Mouse (Mus musculus) lung, embryonic 16.5 days (tissue): ENCODE measurements around the gene Tnpo1. TPM values are rescaled to one million over a fixed set of nuclear protein-coding genes. Genes with fewer than 3 reads are reported as not detected.

Experiments
- ATAC-seq: fragments of 200-750 bp; cut with Nextera tagmentation; 2 replicates; pipeline ENCODE4 v1.8.0; 2017; ENCODE audit warnings: low read depth, mild to moderate bottlenecking, moderate library complexity
- H3K27ac ChIP-seq: fragments of 300-500 bp; sonication (generic); 2 replicates; pipeline ENCODE4 v1.5.1; 2014; ENCODE audit warnings: mild to moderate bottlenecking, control low read depth, low read length
- H3K27me3 ChIP-seq: fragments of 300-500 bp; sonication (generic); 2 replicates; pipeline ENCODE4 v1.6.1; 2014; ENCODE audit warnings: low read depth, low read length, mixed read lengths; ENCODE audit not compliant: control insufficient read depth, insufficient read depth
- H3K36me3 ChIP-seq: fragments of 300-500 bp; sonication (generic); 2 replicates; pipeline ENCODE4 v1.6.1; 2014; ENCODE audit warnings: low read length; ENCODE audit not compliant: control insufficient read depth, insufficient read depth
- H3K4me1 ChIP-seq: fragments of 300-500 bp; sonication (generic); replicated peaks from 2 replicates; pipeline ENCODE4 v1.6.1; 2014; ENCODE audit warnings: low read length, mixed read lengths; ENCODE audit not compliant: control insufficient read depth, insufficient read depth
- H3K4me2 ChIP-seq: fragments of 300-500 bp; sonication (generic); 2 replicates; pipeline ENCODE4 v1.6.1; 2014; ENCODE audit warnings: low read depth, low read length, control low read depth
- H3K4me3 ChIP-seq: fragments of 300-500 bp; sonication (generic); 2 replicates; pipeline ENCODE4 v1.5.1; 2014; ENCODE audit warnings: mild to moderate bottlenecking, low read length, control low read depth
- H3K9ac ChIP-seq: fragments of 300-500 bp; sonication (generic); 2 replicates; pipeline ENCODE4 v1.6.1; 2014; ENCODE audit warnings: low read length, control low read depth
- H3K9me3 ChIP-seq: fragments of 300-500 bp; sonication (generic); 2 replicates; pipeline ENCODE4 v1.6.1; 2016; ENCODE audit warnings: low read length; ENCODE audit not compliant: control insufficient read depth
- WGBS: fragments of 180-500 bp; shearing (Covaris S2); extraction: QIAGEN DNeasy Blood & Tissue Kit; methylation state at CpG from one replicate; pipeline ENCODE4 v1.1.7; 2014; 5-methylcytosine and 5-hydroxymethylcytosine counted together
- polyA plus RNA-seq: library from polyadenylated mRNA; unstranded; fragments of >200 nt; fragmentation: Nextera tagmentation; extraction: Ambion mirVana; gene quantifications from 2 replicates; pipeline ENCODE4 v1.2.1, GENCODE M21; 2015

The Tnpo1 gene
- polyA plus RNA-seq, 1 experiment from 2014 or later: 51.0 TPM

GRCm38 (mm10) chr13:98902366-98903025 is 23.7 kb downstream of the Tnpo1 start:
- no peaks in the 10 kb centered on the region for H3K27me3 ChIP-seq
- no peak overlapping the region for H3K4me3 ChIP-seq
- ATAC-seq: no peak
- peaks cover 17% of the 10 kb centered on the region for H3K36me3 ChIP-seq
- peaks cover 5% of the 10 kb centered on the region; the same call in 1 of the 2 replicates for H3K9me3 ChIP-seq
- WGBS: 91% methylated on average over 8 of the region's 8 CpGs
- H3K9ac ChIP-seq: no peak overlapping the region
- no peak overlapping the region for H3K27ac ChIP-seq
- H3K4me1 ChIP-seq: peaks cover under 1% of the 10 kb centered on the region; the same call in 1 of the 2 replicates
- no peak overlapping the region for H3K4me2 ChIP-seq

DNA sequence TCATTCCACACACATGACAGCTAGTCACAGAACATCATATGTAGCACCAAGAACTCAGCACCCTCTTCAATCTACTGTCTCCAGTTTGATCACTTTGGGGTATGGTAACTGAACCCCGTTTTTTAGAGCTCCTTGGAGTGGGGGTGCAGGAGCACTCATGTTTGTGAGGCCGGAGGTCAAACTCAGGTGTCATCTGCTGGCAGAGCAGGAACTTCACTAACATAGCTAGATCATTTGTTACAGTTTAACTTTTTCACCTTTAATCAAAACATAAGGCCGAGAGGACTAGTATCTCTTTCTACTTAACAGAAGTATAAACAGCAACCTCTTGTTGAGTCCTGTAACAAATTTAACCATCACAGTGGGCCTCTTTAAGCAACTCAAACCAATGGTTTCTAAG is 26.6 kb downstream of the Tnpo1 start:
- Histone ChIP-seq H3K27me3 (no peaks in the 10 kb centered on the region), H3K9ac (no peak overlapping the region), H3K36me3 (peaks cover 11% of the 10 kb centered on the region), H3K4me2 (no peak overlapping the region), H3K4me1 (peaks cover 4% of the 10 kb centered on the region; the same call in 1 of the 2 replicates), H3K27ac (no peak overlapping the region), H3K9me3 (peaks cover 5% of the 10 kb centered on the region; the same call in 1 of the 2 replicates), H3K4me3 (no peak overlapping the region)
- ATAC-seq: no peak
- WGBS: 77% methylated on average over 3 of the region's 3 CpGs

GRCm38 (mm10) chr13:98897577-98897976 is 28.6 kb downstream of the Tnpo1 start:
- no peaks in the 10 kb centered on the region for H3K27me3 ChIP-seq
- no peak overlapping the region for H3K27ac ChIP-seq
- no peak overlapping the region for H3K4me2 ChIP-seq
- H3K36me3 ChIP-seq: no peaks in the 10 kb centered on the region; the same call in 1 of the 2 replicates
- 73% methylated on average over 5 of the region's 5 CpGs for WGBS
- H3K9ac ChIP-seq: no peak overlapping the region
- no peak overlapping the region for H3K4me3 ChIP-seq
- H3K9me3 ChIP-seq: no peaks in the 10 kb centered on the region
- peaks cover 4% of the 10 kb centered on the region; the same call in 1 of the 2 replicates for H3K4me1 ChIP-seq
- ATAC-seq: no peak

- ATAC-seq: peak; percentile 34; the same call in 1 of the 2 replicates
- H3K4me1 ChIP-seq: peaks cover 8% of the 10 kb centered on the region
- no peaks in the 10 kb centered on the region for H3K36me3 ChIP-seq
- no peaks in the 10 kb centered on the region for H3K27me3 ChIP-seq
- H3K9ac ChIP-seq: no peak overlapping the region
- 62% methylated on average over 7 of the region's 7 CpGs for WGBS
- H3K4me3 ChIP-seq: no peak overlapping the region
- H3K27ac ChIP-seq: no peak overlapping the region
- no peak overlapping the region for H3K4me2 ChIP-seq
- H3K9me3 ChIP-seq: no peaks in the 10 kb centered on the region
Measured at GRCm38 (mm10) chr13:98896434-98897126, 29.6 kb downstream of the Tnpo1 start.

- ATAC-seq: no peak
- H3K27ac ChIP-seq: no peak overlapping the region
- no peak overlapping the region for H3K4me2 ChIP-seq
- H3K9me3 ChIP-seq: no peaks in the 10 kb centered on the region
- no peak overlapping the region for H3K4me3 ChIP-seq
- no peaks in the 10 kb centered on the region for H3K27me3 ChIP-seq
- peaks cover 12% of the 10 kb centered on the region for H3K4me1 ChIP-seq
- WGBS: 84% methylated on average over 4 of the region's 4 CpGs
- no peak overlapping the region for H3K9ac ChIP-seq
- H3K36me3 ChIP-seq: no peaks in the 10 kb centered on the region
Measured at GRCm38 (mm10) chr13:98896013-98896412, 30.2 kb downstream of the Tnpo1 start.

DNA sequence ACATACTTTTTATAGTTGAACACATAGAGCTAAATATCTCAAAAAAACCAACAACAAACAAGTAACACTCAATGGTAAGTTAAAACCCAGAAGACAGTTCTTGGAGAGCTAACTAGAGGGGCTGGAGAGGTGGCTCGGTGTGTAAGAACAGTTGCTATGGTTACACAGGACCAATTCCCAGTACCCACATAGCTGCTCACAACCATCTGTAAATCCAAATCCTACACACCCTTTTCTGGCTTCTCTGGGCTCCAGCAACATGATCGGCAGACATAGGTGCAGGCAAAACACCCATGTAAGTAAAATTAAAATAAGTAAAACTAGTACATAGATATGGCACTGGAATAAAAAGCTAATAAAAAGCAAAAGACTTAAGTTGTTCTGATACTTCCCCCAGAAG is 31.3 kb downstream of the Tnpo1 start:
- peaks cover 12% of the 10 kb centered on the region for H3K4me1 ChIP-seq

GRCm38 (mm10) chr13:98891443-98891842 is 34.7 kb downstream of the Tnpo1 start:
- H3K9me3 ChIP-seq: no peaks in the 10 kb centered on the region
- no peak overlapping the region for H3K27ac ChIP-seq
- H3K4me2 ChIP-seq: peak overlapping the region; percentile 67
- H3K9ac ChIP-seq: peak overlapping the region; percentile 56
- H3K4me1 ChIP-seq: peaks cover 13% of the 10 kb centered on the region
- no peaks in the 10 kb centered on the region for H3K27me3 ChIP-seq
- peaks cover 13% of the 10 kb centered on the region for H3K36me3 ChIP-seq
- H3K4me3 ChIP-seq: peak overlapping the region; percentile 94; the same call in 1 of the 2 replicates
- WGBS: 18% methylated on average over 8 of the region's 8 CpGs
- ATAC-seq: no peak

More for the DNA sequence above, 31.3 kb downstream of the Tnpo1 start:
- no peak overlapping the region for H3K27ac ChIP-seq
- H3K4me2 ChIP-seq: no peak overlapping the region
- no peak overlapping the region for H3K4me3 ChIP-seq
- H3K9ac ChIP-seq: no peak overlapping the region
- H3K27me3 ChIP-seq: no peaks in the 10 kb centered on the region
- H3K9me3 ChIP-seq: no peaks in the 10 kb centered on the region
- WGBS: 58% methylated on average over 2 of the region's 2 CpGs
- H3K36me3 ChIP-seq: no peaks in the 10 kb centered on the region
- no peak for ATAC-seq

DNA sequence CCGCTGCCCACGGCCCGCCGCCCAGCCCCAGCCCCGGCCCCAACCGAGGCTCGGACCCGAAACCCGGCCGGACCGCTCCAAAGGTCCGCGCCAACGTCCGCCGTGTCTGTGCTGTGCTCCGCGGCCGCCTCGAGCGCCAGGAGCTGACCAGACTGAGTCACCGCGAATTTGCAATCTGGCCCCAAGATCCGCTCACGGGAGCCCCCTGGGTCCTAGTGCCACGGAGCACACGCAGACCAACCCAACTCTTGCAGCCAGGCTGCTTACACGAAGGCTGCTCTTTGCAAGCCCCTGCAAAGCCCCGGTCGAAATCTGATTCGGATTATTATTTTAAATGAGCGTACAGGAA is 35.3 kb downstream of the Tnpo1 start:
- Histone ChIP-seq H3K9me3 (no peaks in the 10 kb centered on the region), H3K4me2 (peak overlapping the region; percentile 67), H3K27ac (peak overlapping the region; percentile 98), H3K27me3 (no peaks in the 10 kb centered on the region), H3K9ac (peak overlapping the region; percentile 95), H3K4me3 (peak overlapping the region; percentile 94), H3K4me1 (peaks cover 13% of the 10 kb centered on the region), H3K36me3 (peaks cover 14% of the 10 kb centered on the region)
- WGBS: 0% methylated on average over 23 of the region's 32 CpGs
- ATAC-seq: peak; percentile 97

DNA sequence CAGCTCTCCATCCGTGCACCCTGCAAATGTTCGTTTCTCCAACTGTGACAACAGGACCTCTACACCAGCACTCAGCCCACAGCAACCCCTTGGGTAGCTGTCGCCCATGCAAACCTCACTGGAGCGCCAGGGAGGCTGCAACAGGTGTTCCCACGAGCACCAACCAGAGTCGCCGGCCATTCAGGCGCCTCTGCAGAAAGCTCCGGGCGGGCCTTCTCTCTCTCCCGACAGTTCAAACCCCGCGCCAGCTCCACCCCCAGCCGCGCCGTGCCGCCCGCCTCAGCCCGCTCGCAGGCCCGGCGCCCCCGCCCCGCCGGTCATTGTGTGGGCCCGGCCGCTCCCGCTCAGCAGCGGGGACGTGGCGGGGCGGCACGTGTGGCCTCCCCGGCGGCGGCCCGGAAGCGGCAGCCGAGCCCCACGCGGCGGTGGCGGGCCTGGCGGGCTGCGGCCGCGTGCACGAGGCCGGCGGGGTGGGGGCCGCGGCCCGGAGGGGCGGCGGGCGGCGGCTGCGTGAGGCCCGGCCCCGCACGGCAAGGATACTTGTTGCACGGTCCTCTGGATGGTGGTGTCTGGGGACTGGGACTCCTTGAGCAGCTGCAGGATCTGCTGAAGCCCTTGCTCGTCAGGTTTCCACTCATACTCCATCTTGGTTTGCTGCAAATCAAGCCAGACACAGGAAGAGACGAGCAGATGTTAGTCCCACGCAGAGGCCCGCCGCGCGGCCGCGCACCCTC is 35.9 kb downstream of the Tnpo1 start:
- Histone ChIP-seq H3K9me3 (no peaks in the 10 kb centered on the region), H3K4me1 (peaks cover 13% of the 10 kb centered on the region), H3K36me3 (peaks cover 18% of the 10 kb centered on the region), H3K9ac (peak overlapping the region; percentile 95), H3K27me3 (no peaks in the 10 kb centered on the region), H3K4me2 (peak overlapping the region; percentile 67), H3K4me3 (peak overlapping the region; percentile 94), H3K27ac (peak overlapping the region; percentile 98)
- under 1% methylated on average over 44 of the region's 71 CpGs for WGBS
- ATAC-seq: peak; percentile 82
